Mouse (Mus musculus) lung, adult 18-20 months (tissue): ENCODE data around the gene Syt14.

ENCODE experiments used
- DNase-seq, 2 experiments: peaks; one replicate each; pipeline ENCODE4 v3.0.0; 2022; ENCODE audit warnings: mixed read lengths in 2 of 2

Syt14 gene

DNA sequence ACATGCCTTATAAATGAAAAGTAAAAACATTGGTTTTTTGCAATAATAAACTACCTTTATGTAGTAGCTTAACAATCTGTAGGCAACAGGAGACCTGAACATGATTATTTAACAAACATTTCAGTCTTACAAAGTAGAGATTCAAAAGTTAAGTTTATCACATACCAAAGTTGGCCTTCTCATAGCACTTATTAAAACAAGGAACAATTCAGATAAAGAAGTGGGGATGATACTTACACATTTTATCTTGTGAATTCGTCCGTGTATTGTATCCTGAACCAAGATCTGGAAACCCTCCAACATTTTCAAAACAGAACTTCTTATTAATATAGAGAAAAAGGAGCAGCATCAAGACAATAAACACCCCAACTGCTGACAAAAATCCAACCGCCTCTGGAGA is 49.1 kb downstream of the Syt14 start:
- no peak for DNase-seq

DNA sequence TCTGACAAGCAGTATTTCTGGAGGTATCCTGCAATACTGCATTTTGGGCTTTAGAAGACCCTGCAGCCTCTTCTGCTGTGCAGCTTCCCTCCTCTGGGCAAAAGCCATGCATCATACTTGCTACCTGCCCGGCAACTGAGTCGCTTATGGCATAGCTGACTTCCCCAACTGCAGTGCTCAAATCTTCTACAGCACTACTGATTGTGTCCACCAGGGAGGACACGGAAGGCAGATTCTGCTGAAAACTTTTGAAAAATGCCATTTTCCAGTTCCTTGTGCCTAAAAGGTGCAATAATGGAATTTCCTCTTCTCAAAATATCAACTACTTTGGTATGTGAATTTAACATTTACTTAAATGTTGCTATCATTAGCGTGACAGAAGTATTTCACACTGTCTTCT is 51.2 kb downstream of the Syt14 start:
- DNase-seq, result no peak

GRCm38 (mm10) chr1:192981658-192982057 is 53.9 kb downstream of the Syt14 start:
- no peak for DNase-seq

DNA sequence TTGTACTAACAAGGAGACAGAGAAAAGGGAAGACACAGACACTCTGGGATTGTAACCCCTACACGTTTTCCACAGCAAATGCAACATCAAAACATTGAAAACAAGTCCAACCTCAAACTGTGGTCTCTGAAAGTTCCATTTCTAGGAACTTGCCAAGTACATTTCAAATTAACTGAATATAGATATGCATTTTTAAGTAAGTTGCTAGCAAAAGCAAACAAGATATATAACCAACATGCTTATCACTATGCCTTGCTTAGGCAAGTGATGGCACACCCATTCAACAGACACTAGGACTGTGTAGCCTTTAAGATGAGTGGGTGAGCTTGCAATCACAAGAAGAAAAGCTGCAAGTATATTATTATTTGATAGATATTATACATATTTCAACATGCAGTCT is 54.5 kb downstream of the Syt14 start:
- DNase-seq, result no peak

GRCm38 (mm10) chr1:192962323-192962722 is 73.3 kb downstream of the Syt14 start:
- no peak for DNase-seq

DNA sequence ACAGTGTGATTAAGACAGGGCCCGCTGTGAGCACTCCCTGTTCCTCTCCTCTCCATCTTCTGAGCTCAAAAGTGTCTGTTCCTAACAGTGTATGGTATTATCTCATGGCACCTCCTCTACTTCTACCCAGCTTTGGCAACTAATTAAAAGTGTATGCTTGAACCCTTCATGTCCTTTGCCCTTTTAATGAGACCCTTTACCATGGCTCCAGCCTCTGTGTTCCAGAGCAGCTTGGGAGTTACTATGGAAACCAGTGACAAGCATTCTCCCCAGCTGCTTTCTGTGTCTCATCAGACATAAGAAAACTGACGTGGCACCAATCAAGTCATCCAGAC is 87.8 kb downstream of the Syt14 start:
- DNase-seq, result no peak

DNA sequence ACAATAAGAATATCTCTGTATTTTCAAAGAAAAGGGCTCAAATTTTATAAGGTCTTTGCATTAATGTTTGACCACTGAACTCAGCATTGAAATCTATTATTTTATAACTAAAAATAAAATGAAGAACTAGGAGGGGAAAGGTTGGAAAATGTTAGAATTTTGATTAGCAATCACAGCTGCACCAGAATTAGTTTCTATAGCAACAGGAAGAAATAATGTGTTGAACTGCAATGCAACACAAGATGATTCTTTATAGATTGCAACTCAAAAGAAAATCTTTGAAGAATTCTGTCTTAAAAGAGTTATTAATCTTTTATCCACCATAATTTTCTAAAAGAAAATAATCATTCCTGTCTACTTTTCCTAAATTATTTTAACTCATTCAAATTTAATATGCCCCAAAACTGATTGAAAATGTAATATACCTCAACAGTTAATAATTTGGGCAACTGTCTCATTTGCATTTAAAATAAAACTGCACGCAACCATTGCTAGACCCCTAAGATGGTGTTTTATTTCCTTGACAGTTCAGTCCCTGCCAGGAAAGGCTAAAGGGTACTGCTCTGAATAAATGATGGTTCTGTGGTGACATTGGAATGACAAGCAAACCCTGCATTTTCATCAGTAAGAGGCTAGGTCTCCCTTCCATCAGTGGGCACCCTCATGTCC is 88.3 kb downstream of the Syt14 start:
- DNase-seq, result no peak

DNA sequence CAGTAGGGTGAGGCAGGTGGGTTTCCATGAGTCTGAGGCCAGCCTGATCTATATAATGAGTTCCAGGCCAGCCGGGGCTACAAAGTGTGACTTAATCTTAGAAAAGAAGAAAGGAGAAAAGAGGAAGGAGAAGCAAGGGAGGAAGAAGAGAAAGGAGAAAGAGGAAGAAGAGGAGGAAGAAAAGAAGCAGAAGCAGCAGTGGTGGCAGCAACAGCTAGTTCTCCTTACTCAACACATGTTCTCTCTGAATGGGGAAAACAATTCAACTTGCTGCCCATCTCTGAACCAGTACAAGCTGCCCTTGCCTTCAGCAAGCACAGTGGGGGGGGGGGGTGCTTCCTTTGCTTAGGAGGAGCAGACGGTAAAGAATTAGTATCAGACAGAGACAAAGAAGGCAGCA is 96.5 kb downstream of the Syt14 start:
- DNase-seq, result no peak

DNA sequence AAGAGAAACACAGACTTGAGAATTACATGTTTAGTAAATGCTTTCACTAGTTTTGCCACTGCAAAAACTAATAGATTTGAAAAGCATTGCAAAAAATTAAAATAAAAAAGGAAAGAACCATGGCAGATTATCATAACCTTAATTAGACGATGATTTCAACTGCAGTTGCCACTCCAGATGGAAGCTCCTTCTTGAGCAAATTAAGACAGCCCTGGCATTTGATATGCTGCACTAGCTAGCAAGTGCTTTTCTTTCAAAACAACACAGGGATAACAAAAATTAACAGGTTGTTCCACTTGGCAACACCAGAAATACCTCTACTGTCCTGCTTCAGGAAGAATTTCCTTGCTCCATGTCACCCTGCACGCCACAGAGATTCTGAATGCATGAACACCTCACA is 97.6 kb downstream of the Syt14 start:
- DNase-seq, result no peak

DNA sequence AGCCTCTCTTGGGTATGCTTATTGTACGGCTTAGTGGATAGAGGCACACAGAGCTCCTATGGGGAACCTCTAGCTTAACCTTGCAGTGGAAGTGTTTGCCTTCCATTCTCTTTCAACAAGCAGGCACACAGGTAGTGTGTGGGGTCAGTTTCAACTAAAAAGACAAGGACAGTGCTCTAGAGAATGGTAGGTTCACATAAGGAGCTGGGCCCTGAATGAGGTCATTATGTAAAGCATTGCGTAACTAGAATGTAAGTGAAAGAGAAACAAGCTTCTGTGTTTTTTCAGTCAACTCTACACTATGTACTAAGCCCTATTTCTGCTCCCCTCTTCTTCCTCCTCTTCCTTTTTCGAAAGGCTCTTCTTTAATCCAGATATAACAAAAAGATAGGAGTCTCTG is 103.8 kb downstream of the Syt14 start:
- DNase-seq, result no peak

- DNase-seq, result peak in 1 of 2 experiments; percentile 7
Measured at GRCm38 (mm10) chr1:192912101-192912728, 123.4 kb downstream of the Syt14 start.

DNA sequence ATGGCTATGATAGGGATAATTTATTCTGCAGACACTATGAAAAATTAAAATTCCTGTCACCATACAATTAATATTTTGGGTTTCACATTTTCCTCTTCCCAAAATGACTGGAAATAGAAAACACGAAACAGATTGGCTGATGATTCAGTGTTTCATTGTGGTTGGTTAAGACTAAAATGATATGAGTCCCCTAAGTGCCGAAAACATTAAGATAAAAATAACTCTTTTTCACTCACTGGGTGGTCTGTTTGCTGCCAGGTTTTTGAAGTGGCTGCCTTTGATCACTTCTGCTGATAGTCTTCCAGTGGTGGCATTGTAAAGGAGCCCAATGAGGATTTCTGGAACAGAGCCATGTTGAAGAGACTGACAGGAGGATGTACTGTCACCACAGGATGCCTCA is 134.1 kb downstream of the Syt14 start:
- no peak for DNase-seq

DNA sequence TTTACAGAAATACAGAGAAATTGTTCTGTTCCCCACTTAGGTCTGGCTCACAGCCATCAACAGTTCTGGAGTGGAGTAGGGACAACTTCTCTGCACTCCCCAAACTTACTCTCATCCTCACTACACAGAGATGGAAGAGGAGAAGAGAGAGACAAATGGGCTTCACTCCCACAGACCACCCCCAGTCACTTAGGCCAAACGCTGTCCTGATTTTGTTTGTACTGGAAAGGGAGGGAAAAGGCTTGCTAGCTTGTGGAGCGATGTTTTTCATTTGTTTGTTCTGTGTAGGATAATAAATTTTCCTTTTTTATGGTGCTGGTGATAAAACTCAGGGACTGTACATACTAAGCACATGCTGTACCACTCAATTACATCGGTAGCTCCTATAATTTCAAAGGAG is 134.7 kb downstream of the Syt14 start:
- DNase-seq, result no peak

- DNase-seq, result no peak
Measured at GRCm38 (mm10) chr1:192898742-192899141, 136.8 kb downstream of the Syt14 start.

- DNase-seq, result peak; percentile 2 to 10
Measured at GRCm38 (mm10) chr1:192897218-192897617, 138.4 kb downstream of the Syt14 start.

- DNase-seq, result no peak
Measured at GRCm38 (mm10) chr1:192896076-192896475, 139.5 kb downstream of the Syt14 start.

DNA sequence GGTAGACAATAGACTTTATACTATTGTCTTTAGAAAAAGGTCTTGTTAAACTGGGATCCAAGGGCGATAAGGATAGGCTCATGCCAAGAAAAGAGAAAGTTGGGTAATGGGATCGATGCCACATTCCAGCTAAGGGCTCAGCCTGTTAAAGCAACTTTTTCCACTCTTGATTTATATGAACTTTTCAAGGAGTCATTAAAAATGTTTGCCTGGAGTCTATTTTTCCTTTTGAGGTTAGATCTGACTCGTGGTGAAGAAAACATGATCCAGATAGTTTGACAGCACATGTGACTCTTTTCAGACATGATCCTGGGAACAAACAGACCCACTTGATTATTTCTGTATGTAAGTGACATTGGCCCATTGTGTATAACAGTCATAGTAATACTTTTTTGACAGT is 144.9 kb downstream of the Syt14 start:
- no peak for DNase-seq

GRCm38 (mm10) chr1:192882617-192883295 is 152.8 kb downstream of the Syt14 start:
- DNase-seq, result no peak

DNA sequence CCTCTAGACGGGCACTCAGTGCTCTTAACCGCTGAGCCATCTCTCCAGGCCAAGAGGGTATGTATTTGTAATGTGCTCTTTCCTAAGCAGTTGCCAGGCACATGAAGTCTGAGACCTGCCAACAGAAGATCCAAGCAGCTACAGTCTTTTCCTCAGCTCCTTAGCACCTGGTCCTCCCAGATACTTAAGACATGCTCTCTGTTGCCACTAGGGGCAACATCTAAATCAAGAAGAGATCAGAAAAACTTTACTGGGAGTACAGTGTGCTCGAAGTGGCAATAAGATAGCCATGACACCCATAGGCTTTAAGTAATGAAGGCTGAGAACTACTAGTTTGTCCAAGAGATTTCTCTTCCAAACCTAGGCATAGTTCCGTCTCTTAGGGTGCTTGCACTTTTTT is 155.4 kb downstream of the Syt14 start:
- DNase-seq, result no peak

DNA sequence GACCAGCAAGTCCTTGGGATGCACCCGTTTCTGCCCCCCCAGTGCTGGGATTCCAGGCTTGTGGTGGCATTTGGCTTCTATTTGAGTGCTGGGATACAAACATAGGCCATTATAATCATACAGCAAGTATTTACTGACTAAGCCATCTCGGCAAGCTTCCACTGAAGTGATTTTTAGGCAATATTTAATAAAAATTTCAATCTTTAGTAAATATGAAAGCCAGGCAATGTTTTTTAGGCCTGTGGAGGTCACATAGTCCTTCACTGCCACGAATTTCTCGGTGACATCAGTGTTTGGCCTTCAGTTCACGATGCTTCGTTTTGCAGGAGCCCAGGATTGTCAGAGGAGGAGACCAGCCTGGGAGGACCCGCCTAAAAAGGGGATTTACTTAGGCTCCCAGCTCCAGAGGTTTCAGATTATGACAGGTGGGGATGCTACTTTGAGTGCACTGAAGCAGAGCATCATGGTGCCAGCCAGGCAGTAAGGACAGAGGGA is 156.4 kb downstream of the Syt14 start:
- DNase-seq, result no peak

- no peak for DNase-seq
Measured at GRCm38 (mm10) chr1:192872841-192873240, 162.7 kb downstream of the Syt14 start.

- DNase-seq, result no peak
Measured at GRCm38 (mm10) chr1:192869761-192870160, 165.8 kb downstream of the Syt14 start.

- DNase-seq, result no peak
Measured at GRCm38 (mm10) chr1:192864440-192864839, 171.1 kb downstream of the Syt14 start.

GRCm38 (mm10) chr1:192861305-192861960 is 174.1 kb downstream of the Syt14 start:
- no peak for DNase-seq
